Mouse (Mus musculus): Measurements from ENCODE around the gene Gal3st2. TPM values are rescaled to one million over a fixed set of nuclear protein-coding genes. Genes with fewer than 3 reads are reported as not detected.

Gene Gal3st2
- polyA plus RNA-seq (2014; fragmentation: Illumina TruSeq; extraction: RNeasy Lipid Tissue Mini Kit (QIAGEN cat#74804); ENCODE audit: low read depth, low replicate concordance) = 0.39 TPM

GRCm38 (mm10) chr1:93861048-93861447 lies at the start of gene Gal3st2:
Gene Gal3st2 (plus strand): TSS chr1:93861306.

GRCm38 (mm10) chr1:93824609-93825008 lies 36.5 kb upstream of the Gal3st2 start, which contains the start of gene D2hgdh:
Gene D2hgdh (plus strand): TSS chr1:93824909.

GRCm38 (mm10) chr1:93918011-93918410 lies 56.9 kb downstream of the Gal3st2 start, which contains the start of gene Gal3st2b:
Gene Gal3st2b (plus strand): TSS chr1:93918311.

Other genes with a start within 250 kb of the Gal3st2 start
- gene Stk25, start 202.6 kb upstream of the Gal3st2 start, polyA plus RNA-seq (2014; fragmentation: Illumina TruSeq; extraction: RNeasy Lipid Tissue Mini Kit (QIAGEN cat#74804); ENCODE audit: low read depth, low replicate concordance) = 97.2 TPM
- gene Bok, start 175.6 kb upstream of the Gal3st2 start, polyA plus RNA-seq (2014; fragmentation: Illumina TruSeq; extraction: RNeasy Lipid Tissue Mini Kit (QIAGEN cat#74804); ENCODE audit: low read depth, low replicate concordance) = 7.0 TPM
- gene Atg4b, start 109.8 kb upstream of the Gal3st2 start, polyA plus RNA-seq (2014; fragmentation: Illumina TruSeq; extraction: RNeasy Lipid Tissue Mini Kit (QIAGEN cat#74804); ENCODE audit: low read depth, low replicate concordance) = 28.9 TPM
- gene Thap4, start 106.4 kb upstream of the Gal3st2 start, polyA plus RNA-seq (2014; fragmentation: Illumina TruSeq; extraction: RNeasy Lipid Tissue Mini Kit (QIAGEN cat#74804); ENCODE audit: low read depth, low replicate concordance) = 88.9 TPM
- 30.9 TPM for gene Dtymk, start 59.4 kb upstream of the Gal3st2 start, polyA plus RNA-seq (2014; fragmentation: Illumina TruSeq; extraction: RNeasy Lipid Tissue Mini Kit (QIAGEN cat#74804); ENCODE audit: low read depth, low replicate concordance)
- gene Ing5, start 57.3 kb upstream of the Gal3st2 start, polyA plus RNA-seq (2014; fragmentation: Illumina TruSeq; extraction: RNeasy Lipid Tissue Mini Kit (QIAGEN cat#74804); ENCODE audit: low read depth, low replicate concordance) = 8.3 TPM
- gene D2hgdh, start 36.4 kb upstream of the Gal3st2 start, polyA plus RNA-seq (2014; fragmentation: Illumina TruSeq; extraction: RNeasy Lipid Tissue Mini Kit (QIAGEN cat#74804); ENCODE audit: low read depth, low replicate concordance) = 39.2 TPM
- 0.68 TPM for gene Gal3st2b, start 57.0 kb downstream of the Gal3st2 start, polyA plus RNA-seq (2014; fragmentation: Illumina TruSeq; extraction: RNeasy Lipid Tissue Mini Kit (QIAGEN cat#74804); ENCODE audit: low read depth, low replicate concordance)
- 2.0 TPM for gene Gal3st2c, start 129.2 kb downstream of the Gal3st2 start, polyA plus RNA-seq (2014; fragmentation: Illumina TruSeq; extraction: RNeasy Lipid Tissue Mini Kit (QIAGEN cat#74804); ENCODE audit: low read depth, low replicate concordance)
- not detected for gene Neu4, start 159.1 kb downstream of the Gal3st2 start, polyA plus RNA-seq (2014; fragmentation: Illumina TruSeq; extraction: RNeasy Lipid Tissue Mini Kit (QIAGEN cat#74804); ENCODE audit: low read depth, low replicate concordance)
- not detected for gene Pdcd1, start 191.2 kb downstream of the Gal3st2 start, polyA plus RNA-seq (2014; fragmentation: Illumina TruSeq; extraction: RNeasy Lipid Tissue Mini Kit (QIAGEN cat#74804); ENCODE audit: low read depth, low replicate concordance)